Comparison of ENCODE assay signal across 10 mouse cellular contexts in genomic region chr5:34167857-34168256, GRCm38 (mm10). TPM values are rescaled to one million over a fixed set of nuclear protein-coding genes. Genes with fewer than 3 reads are reported as not detected.
DNase-seq lines count a peak whose midpoint lies in the region; ATAC-seq and TF ChIP-seq lines count a peak whose summit lies in the region.
"Had no signal": no experiment of that assay in that cellular context is flagged by ENCODE, and none has a peak within 500 bp of the region (broad histone marks: within the 10 kb centered on the region; RNA-seq: fewer than 3 reads in every experiment).

No protein-coding gene starts in this region.

- no peaks in the 10 kb centered on the region for H3K27me3 ChIP-seq in kidney, embryonic 16.5 days (ENCODE audit: insufficient read depth, low read length)
- H3K27me3 ChIP-seq in kidney, adult 2 months (replicated peaks; ENCODE audit: control insufficient read depth, insufficient read depth, low read length): no peaks in the 10 kb centered on the region
- no peaks in the 10 kb centered on the region for H3K27me3 ChIP-seq in embryonic facial prominence, embryonic 13.5 days

- no peak overlapping the region for H3K27ac ChIP-seq in kidney, embryonic 16.5 days (ENCODE audit: low read length)
- no peak overlapping the region for H3K27ac ChIP-seq in kidney, adult 2 months (ENCODE audit: insufficient read depth, low read depth, low read length)
- H3K27ac ChIP-seq in embryonic facial prominence, embryonic 13.5 days: no peak overlapping the region
- no peak overlapping the region for H3K27ac ChIP-seq in macrophage
- H3K27ac ChIP-seq: left cerebral cortex, adult 2 months had no signal

- H3K4me1 ChIP-seq in kidney, embryonic 16.5 days (ENCODE audit: insufficient read depth, low read length): peaks cover 29% of the 10 kb centered on the region
- no peaks in the 10 kb centered on the region for H3K4me1 ChIP-seq in kidney, adult 2 months (ENCODE audit: control insufficient read depth, insufficient read depth, low read length)
- peaks cover 29% of the 10 kb centered on the region for H3K4me1 ChIP-seq in embryonic facial prominence, embryonic 13.5 days

- no peak for ATAC-seq in kidney, embryonic 16.5 days (ENCODE audit: low FRiP score, low TSS enrichment)
- ATAC-seq in embryonic facial prominence, embryonic 13.5 days (ENCODE audit: insufficient number of reproducible peaks, insufficient read depth, low FRiP score, low TSS enrichment, low read depth): no peak
- ATAC-seq in monocyte, adult 5-6 weeks (replicated peaks; ENCODE audit: insufficient number of reproducible peaks, low FRiP score, low TSS enrichment, poor library complexity, severe bottlenecking): no peak

- no peak overlapping the region for H3K9ac ChIP-seq in kidney, embryonic 16.5 days (replicated peaks; ENCODE audit: low read length)
- no peak overlapping the region for H3K9ac ChIP-seq in embryonic facial prominence, embryonic 13.5 days

- H3K4me3 ChIP-seq in kidney, embryonic 16.5 days (ENCODE audit: low read length): no peak overlapping the region
- H3K4me3 ChIP-seq in kidney, adult 2 months (ENCODE audit: insufficient read depth, low read depth, low read length): no peak overlapping the region
- no peak overlapping the region; the same call in 1 of the 2 replicates for H3K4me3 ChIP-seq in embryonic facial prominence, embryonic 13.5 days
- H3K4me3 ChIP-seq in macrophage (ENCODE audit: inconsistent target): peak overlapping the region; percentile 54; the same call in 1 of the 2 replicates
- H3K4me3 ChIP-seq: left cerebral cortex, adult 2 months had no signal

- peaks cover 61% of the 10 kb centered on the region for H3K79me2 ChIP-seq in macrophage (ENCODE audit: inconsistent target)

- TF ChIP-seq CTCF in kidney, adult 2 months (conservative IDR thresholded peaks at IDR 0.05; ENCODE audit: insufficient read depth, insufficient read length, low read depth, low read length): no peak

- DNase-seq in embryo, embryonic 10.5 days (ENCODE audit: low spot score): peak; percentile 10
- DNase-seq in embryo, embryonic 10 days (ENCODE audit: low spot score): no peak
- no peak for DNase-seq in kidney, adult 2 months
- no peak for DNase-seq in gastrocnemius, adult 8-10 months (ENCODE audit: low spot score in 2 of 2)
- DNase-seq: heart, postnatal 14 days had no signal

- peaks cover 4% of the 10 kb centered on the region for H3K36me3 ChIP-seq in kidney, embryonic 16.5 days (ENCODE audit: insufficient read depth, low read length)
- peaks cover 1% of the 10 kb centered on the region; the same call in 1 of the 2 replicates for H3K36me3 ChIP-seq in kidney, adult 2 months (ENCODE audit: control insufficient read depth, insufficient read depth, low read length)
- H3K36me3 ChIP-seq in embryonic facial prominence, embryonic 13.5 days: peaks cover 7% of the 10 kb centered on the region
- H3K36me3 ChIP-seq in macrophage (ENCODE audit: inconsistent target): no peaks in the 10 kb centered on the region

- WGBS in kidney, embryonic 16.5 days: 81% methylated on average over 4 of the region's 4 CpGs
- WGBS in kidney, adult 2 months: 82% methylated on average over 4 of the region's 4 CpGs
- 81% methylated on average over 4 of the region's 4 CpGs for WGBS in embryonic facial prominence, embryonic 13.5 days
- 76% methylated on average over 4 of the region's 4 CpGs for WGBS in macrophage (ENCODE audit: missing documents)

- TF ChIP-seq POLR2A in kidney, adult 2 months (IDR thresholded peaks at IDR 0.05; ENCODE audit: low read depth, low read length): no peak

- H3K9me3 ChIP-seq in kidney, embryonic 16.5 days (ENCODE audit: low read length): no peaks in the 10 kb centered on the region
- H3K9me3 ChIP-seq in embryonic facial prominence, embryonic 13.5 days: no peaks in the 10 kb centered on the region

- peak overlapping the region; percentile 35; the same call in 1 of the 2 replicates for H3K4me2 ChIP-seq in kidney, embryonic 16.5 days (replicated peaks; ENCODE audit: low read depth, low read length)
- H3K4me2 ChIP-seq in embryonic facial prominence, embryonic 13.5 days: peak overlapping the region; percentile 37

RNA-seq across cellular contexts. Expression of gene Poln, which starts 1.4 kb away (rescaled TPM):
- 0.45 and 1.2 TPM in 2 replicates for polyA plus RNA-seq in kidney, embryonic 16.5 days (2015; fragmentation: Nextera tagmentation; extraction: Ambion mirVana)
- polyA plus RNA-seq in kidney, adult 2 months (2012; rRNA removed): 1.3 and 1.8 TPM in 2 replicates
- polyA plus RNA-seq in embryonic facial prominence, embryonic 13.5 days (2015; fragmentation: Nextera tagmentation; extraction: Ambion mirVana): 0.60 and 1.2 TPM in 2 replicates
- total RNA-seq in macrophage (2018; cell fraction: chromatin; rRNA removed): 1 to 10 TPM in 7 of 26 experiments, under 1 TPM in 16, not detected in 3; 0.22 to 6.5 (median 0.79) TPM
- under 1 TPM in 8 of 26 experiments, not detected in 18; 0.04 to 0.74 (median 0.09) TPM for total RNA-seq in macrophage (2018; cell fraction: cytosol; rRNA removed)
- 1 to 10 TPM in 3 of 26 experiments, under 1 TPM in 10, not detected in 13; 0.17 to 2.6 (median 0.39) TPM for total RNA-seq in macrophage (2018; cell fraction: nucleus; rRNA removed)
- 0.07 to 0.28 TPM in 2 of 3 replicates, not detected in the other for polyA plus RNA-seq in macrophage (2018)
- total RNA-seq in monocyte, adult 5-6 weeks (2017): 2.1 TPM in 1 of 3 replicates, not detected in the others
- 1 to 10 TPM in 1 of 4 experiments, under 1 TPM in 2, not detected in 1; 0.51 to 2.3 (median 0.89) TPM for total RNA-seq in gastrocnemius, adult 8-10 months (2022)

RNA-seq across cellular contexts. Expression of gene Haus3, which starts 1.5 kb away (rescaled TPM):
- 33.7 and 36.0 TPM in 2 replicates for polyA plus RNA-seq in kidney, embryonic 16.5 days (2015; fragmentation: Nextera tagmentation; extraction: Ambion mirVana)
- polyA plus RNA-seq in kidney, adult 2 months (2012; rRNA removed): 0.34 and 0.64 TPM in 2 replicates
- polyA plus RNA-seq in embryonic facial prominence, embryonic 13.5 days (2015; fragmentation: Nextera tagmentation; extraction: Ambion mirVana): 40.8 and 41.9 TPM in 2 replicates
- 10 to 100 TPM in 22 of 26 experiments, 1 to 10 TPM in 4; 5.8 to 43.5 (median 15.7) TPM for total RNA-seq in macrophage (2018; cell fraction: chromatin; rRNA removed)
- 10 to 100 TPM in 10 of 26 experiments, 1 to 10 TPM in 16; 3.0 to 13.4 (median 9.3) TPM for total RNA-seq in macrophage (2018; cell fraction: cytosol; rRNA removed)
- total RNA-seq in macrophage (2018; cell fraction: nucleus; rRNA removed): 10 to 100 TPM in 17 of 26 experiments, 1 to 10 TPM in 9; 5.4 to 33.4 (median 14.1) TPM
- 11.3 to 21.0 TPM (median 14.3 TPM) in 3 replicates for polyA plus RNA-seq in macrophage (2018)
- total RNA-seq in monocyte, adult 5-6 weeks (2017): 107 to 199 TPM (median 133 TPM) in 3 replicates
- 1 to 10 TPM; 3.5 to 4.0 (median 3.6) TPM for total RNA-seq in gastrocnemius, adult 8-10 months (2022)

RNA-seq across cellular contexts. Expression of gene Mxd4, which starts 19.7 kb away (rescaled TPM):
- 50.2 and 50.9 TPM in 2 replicates for polyA plus RNA-seq in kidney, embryonic 16.5 days (2015; fragmentation: Nextera tagmentation; extraction: Ambion mirVana)
- 143 and 164 TPM in 2 replicates for polyA plus RNA-seq in kidney, adult 2 months (2012; rRNA removed)
- polyA plus RNA-seq in embryonic facial prominence, embryonic 13.5 days (2015; fragmentation: Nextera tagmentation; extraction: Ambion mirVana): 41.1 and 44.7 TPM in 2 replicates
- total RNA-seq in macrophage (2018; cell fraction: chromatin; rRNA removed): 10 to 100 TPM in 15 of 26 experiments, 1 to 10 TPM in 11; 2.4 to 76.8 (median 12.6) TPM
- total RNA-seq in macrophage (2018; cell fraction: cytosol; rRNA removed): 10 to 100 TPM in 25 of 26 experiments, 1 to 10 TPM in 1; 7.0 to 65.5 (median 17.4) TPM
- total RNA-seq in macrophage (2018; cell fraction: nucleus; rRNA removed): 10 to 100 TPM in 16 of 26 experiments, 1 to 10 TPM in 10; 5.2 to 65.4 (median 12.5) TPM
- polyA plus RNA-seq in macrophage (2018): 14.0 to 47.5 TPM (median 34.3 TPM) in 3 replicates
- total RNA-seq in monocyte, adult 5-6 weeks (2017): 43.8 to 81.5 TPM (median 57.1 TPM) in 3 replicates
- 10 to 100 TPM; 17.0 to 30.9 (median 24.8) TPM for total RNA-seq in gastrocnemius, adult 8-10 months (2022)
